Mouse (Mus musculus) E14TG2a.4 (cell line): Measurements from ENCODE around the gene 2310011J03Rik.

Experiments used
- CTCF ChIP-seq: conservative IDR thresholded peaks from 2 replicates; pipeline ENCODE4 v1.5.1; 2014; ENCODE audit warnings: low read length
- NANOG ChIP-seq: IDR thresholded peaks from 2 replicates; pipeline ENCODE4 v1.6.1; 2014; ENCODE audit warnings: borderline replicate concordance, low read length, mixed read lengths
- POU5F1 ChIP-seq: IDR thresholded peaks from 2 replicates; pipeline ENCODE4 v1.6.1; 2014; ENCODE audit warnings: low read length, borderline replicate concordance

DNA sequence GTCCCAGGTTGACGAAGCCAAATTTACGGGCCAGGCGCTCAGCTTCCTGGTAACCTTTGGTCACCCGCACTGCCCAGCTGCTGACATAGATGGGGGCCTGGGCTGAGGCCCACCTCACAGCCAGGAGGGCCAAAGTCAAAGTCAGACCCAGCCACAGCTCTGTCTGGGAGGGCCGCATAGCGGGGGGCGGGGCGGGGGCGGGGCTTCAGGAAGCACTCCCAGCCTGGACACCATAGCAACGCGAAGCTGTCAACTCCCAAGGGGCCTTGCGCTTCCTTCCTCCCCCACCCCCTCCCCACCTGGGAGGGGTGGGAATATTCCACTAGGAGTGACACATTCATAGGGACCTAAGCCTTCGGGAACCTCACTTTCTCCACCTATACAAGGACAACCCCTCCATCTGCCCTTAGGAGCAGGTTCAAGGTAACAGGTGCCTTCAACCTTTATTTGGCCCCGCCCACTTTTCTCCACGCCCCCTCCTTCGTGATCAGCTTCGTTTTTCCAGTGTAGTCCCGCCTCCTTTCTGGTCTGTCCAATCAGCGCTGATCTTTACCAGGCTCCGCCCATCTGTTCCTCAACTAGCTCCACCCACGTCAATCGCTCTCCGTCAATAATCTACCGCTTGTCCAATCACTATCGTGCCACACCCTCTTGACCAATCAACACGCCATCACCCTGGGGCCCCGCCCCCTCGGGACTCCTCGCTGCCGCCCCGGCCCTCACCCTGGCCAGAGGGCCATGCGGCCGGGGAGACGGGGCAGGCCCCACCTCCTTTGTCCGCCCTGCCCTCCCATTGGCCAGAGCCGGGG is 9.1 kb upstream of the 2310011J03Rik start, which contains the start of the genes Pcsk4 and Reep6:
- no peak for TF ChIP-seq CTCF
- TF ChIP-seq NANOG, result no peak
- no peak for TF ChIP-seq POU5F1
